Mouse (Mus musculus) naive thymus-derived CD4-positive, alpha-beta T cell, adult 2 months (primary cell): Measurements from ENCODE around the gene Mrps34.

Experiments used
- DNase-seq: peaks from one replicate; pipeline ENCODE4 v3.0.0-alpha.2; 2011; ENCODE audit warnings: low read depth

Gene Mrps34

DNA sequence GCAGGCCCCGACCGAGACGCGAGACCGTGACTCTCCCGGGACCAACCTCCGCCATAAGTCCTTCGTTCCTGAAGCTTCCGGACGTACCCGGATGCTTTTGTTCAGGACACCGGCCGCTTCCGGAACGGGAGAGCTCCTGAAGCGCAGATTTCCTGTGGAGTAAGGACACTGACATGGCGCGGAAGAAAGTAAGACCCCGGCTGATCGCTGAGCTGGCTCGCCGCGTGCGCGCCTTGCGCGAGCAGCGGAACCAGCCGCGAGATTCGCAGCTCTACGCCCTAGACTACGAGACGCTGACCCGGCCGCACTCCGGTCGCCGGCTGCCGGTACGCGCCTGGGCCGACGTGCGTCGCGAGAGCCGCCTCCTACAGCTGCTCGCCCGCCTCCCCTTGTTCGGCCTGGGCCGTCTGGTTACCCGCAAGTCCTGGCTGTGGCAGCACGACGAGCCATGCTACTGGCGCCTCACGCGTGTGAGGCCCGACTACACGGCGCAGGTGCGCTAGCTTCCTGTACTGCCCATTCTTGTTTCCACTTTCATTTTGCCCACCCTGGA lies at the start of gene Mrps34, which contains the start of gene Eme2:
Gene Mrps34, plus strand, starts transcription at position 122 of the 553 bp plus-strand sequence.
Gene Eme2, minus strand, starts transcription at position 93 of the 553 bp plus-strand sequence.
- peak; percentile 82 for DNase-seq

DNA sequence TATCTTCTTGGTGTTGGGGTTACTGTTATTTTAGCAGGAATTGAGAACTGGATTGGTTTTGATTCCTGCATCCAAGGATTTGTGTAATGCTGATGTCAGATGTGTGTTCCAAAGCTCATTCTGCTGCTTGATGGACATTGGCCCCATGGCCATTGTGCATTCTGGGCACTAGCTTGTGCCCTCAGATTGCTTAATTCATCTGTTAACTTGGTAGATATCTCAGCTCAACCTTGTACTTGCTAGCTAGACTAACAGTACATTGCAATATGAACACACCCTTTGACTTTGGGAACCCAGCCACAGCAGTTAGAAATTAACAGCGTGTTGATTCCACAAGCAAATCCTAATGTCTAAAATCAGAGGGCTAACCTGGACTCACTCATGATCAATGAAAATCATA lies 47.5 kb upstream of the Mrps34 start:
- DNase-seq: no peak

DNA sequence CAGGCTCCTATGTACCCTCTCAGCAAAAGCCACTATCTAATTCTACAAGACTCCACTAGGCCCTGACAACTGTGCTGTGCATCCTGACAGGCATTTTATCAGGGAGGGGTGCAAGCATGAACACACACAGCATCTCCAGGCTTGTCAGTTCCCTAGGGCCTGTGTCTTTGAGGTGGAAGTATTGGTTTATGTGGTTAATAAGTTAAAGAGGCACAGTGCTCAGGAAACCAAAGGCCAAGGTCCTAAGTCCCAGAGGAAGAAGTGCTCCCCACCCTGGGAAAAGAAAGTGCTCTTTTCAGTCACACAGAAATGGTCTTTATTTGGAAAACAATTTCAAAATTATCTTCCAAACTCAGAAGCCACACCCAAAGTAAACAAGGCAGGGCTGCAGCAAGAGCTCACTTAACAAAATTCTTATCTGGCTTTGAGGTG lies 46.3 kb upstream of the Mrps34 start:
- DNase-seq: no peak

DNA sequence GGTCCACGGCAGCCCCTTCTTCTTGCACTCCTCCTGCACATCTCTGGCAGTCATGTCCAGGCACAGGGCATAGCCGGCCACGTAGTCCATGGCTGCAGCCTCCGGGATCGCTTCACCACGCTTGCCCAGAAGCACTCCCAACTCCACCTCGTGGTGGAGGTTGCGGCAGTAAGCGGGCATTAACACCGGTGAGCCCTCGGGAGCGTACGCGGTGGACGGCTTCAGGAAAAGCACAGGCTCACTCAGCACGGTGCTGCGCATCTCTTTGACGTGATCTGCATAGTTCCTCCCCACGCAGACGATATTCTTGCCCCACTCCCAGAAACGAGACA lies 45.2 kb upstream of the Mrps34 start:
- DNase-seq: no peak

DNA sequence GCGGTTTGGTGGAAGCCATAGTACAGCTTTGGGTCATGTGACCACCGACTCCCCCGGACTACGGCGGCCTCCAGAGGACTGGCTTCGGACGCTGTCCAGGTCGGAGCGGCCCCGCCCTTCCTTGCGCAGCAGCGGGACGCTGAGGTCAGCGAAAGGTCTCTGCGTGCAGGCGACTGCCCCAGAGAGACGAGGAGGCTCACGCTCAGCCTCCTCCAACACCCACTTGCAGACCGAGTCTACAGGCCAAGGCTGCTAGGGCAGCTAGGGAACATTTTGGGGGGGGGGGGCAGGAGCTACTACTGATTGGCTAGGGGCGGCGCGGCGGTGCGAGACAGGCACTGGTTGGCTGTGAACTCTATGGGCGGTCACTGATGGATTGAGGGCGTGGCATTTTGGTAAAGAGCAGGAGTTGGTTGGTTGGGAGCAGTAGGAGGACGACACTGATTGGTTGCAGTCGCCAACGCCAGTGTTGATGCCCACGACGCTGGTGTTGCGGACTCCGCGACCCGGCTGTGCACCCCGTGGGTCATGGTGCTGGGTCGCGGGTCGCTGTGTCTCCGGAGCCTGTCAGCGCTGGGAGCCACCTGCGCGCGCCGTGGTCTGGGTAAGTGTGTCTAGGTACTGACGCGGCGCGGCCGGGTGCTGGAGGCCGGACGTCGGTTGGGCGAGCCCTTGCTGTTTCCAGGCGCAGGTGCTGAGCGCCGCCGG lies 44.7 kb upstream of the Mrps34 start, which contains the start of gene Fahd1:
Gene Fahd1, minus strand, starts transcription at position 300 of the 708 bp plus-strand sequence.
- peak; percentile 97 for DNase-seq

DNA sequence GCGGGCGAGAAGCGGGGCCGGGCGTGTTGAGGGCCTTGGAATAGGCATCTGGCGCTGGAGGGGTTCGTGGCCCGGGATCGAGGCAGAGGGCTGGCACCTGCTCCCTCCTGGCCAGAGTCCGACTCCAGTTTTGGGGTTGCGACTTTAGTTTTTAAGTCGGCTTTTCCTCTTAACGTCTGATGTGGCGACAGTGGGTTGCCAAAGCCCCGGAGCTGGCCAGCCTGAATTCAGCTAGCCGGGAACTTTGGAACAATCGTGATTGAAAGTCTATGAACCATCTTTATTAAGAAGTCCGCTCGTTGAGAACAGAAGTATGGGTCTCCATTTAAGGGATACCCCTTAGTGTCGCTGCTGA lies 44.2 kb upstream of the Mrps34 start:
- no peak for DNase-seq

DNA sequence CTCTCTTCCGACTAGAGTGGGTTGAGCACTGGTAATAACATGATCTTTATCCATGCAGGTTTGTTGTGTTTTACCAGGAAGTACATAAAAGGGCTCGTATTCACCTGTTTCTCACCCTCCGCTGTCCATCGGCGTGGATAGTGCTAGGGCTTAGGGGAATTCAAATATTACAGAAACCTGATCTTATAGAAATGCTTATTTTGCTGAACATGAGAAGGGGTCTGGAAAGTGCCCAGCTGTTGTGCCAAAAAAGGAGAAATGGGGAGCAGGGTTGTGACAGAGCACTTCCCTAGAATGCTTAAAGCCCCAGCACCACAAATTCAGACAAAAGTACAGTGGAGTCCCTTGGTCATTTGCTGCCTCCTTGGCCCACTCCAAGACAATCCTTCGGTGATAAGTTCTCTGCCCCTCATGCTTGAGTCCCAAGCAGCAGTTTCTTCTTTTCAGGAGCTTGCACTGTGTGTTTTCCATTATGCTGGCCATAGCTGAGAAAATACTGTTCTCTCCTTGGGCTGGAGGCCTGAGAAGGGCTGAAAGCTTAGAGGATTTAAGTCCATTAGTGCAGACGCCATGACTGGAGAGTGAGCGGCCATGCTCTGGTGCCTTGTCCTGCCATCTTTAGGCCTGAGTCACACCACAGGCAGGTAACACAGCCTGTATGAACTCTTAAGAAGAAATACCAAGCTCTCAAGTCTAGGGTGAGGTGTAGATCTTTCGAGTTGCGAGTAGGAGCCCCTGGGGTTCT lies 43.4 kb upstream of the Mrps34 start:
- DNase-seq: peak; percentile 8

DNA sequence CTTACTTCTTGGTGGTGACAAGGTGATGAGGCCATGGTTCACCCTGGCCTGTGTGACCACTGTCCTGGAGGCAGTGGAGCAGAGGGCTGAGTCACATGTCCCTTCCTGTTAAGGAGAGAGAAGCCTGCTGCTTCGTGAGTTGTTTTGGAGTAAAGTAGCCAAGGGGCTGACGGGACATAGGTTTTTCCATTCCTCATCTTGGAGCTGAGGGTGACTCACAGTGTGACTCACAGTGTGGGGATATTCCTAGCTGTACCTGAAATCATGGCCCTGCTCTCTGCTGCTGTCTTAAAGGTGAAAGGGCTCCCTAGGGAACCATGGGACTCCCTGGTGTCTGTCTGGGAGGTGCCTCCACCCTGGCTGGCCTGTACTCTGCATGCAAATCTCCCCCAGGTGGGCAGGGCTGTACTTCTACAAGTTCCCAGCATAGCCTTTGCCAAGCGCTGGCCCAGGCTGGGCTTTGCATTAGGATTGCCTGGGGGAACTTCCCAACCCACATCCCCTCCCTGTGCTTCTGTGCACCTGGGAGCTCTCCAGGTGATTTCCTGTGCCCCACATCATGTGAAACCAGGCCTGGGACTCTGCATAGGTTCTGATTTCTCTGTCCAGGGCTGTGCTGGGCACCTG lies 39.0 kb upstream of the Mrps34 start:
- no peak for DNase-seq

DNA sequence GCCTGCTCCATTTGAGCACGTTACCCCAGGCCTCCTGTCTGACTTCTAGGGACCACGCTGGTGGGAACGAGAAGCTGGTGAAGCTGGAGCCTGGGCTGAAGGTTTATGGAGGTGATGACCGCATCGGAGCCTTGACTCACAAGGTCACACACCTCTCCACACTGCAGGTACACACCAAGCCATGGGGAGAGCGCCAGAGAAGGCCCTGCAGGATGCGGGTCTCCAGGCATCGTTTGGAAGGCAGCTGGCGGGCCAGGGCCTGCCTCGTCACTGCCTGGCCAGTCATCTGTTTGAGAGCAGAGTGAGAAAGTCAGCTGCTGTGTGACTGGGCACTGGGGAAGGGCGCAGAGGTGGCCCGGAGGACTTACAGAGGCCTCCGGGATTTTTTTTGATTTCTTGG lies 38.3 kb upstream of the Mrps34 start:
- DNase-seq: no peak

DNA sequence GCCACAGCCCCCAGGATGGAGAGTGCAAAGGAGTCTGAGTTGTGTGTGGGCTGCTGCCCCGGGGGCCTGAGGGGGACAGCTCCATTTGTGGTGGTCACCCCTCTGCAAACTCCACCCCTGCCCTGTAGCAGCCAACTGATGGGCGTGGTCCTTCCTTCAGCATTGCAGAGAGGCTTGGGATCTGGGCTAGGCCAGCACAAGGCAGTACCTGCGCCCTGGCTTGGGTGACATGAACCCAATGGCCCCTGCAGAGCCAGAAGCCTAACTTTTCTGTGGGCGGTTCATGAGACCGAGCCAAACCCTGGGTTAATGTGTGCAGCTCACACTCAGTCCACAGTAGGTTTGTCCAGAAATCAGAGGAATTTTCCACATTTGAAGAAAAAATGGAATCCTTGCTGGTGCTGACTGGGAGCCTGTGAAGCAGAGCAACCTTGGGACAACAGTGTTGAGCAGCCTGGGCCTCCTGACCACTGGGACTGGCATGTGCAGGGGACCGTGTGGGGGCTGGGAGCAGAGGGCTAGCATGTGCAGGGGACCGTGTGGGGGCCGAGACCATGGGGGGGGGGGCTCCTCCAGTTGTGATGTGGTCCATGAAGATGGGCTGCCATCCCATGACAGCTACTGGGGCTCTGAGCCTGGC lies 37.0 kb upstream of the Mrps34 start:
- no peak for DNase-seq

DNA sequence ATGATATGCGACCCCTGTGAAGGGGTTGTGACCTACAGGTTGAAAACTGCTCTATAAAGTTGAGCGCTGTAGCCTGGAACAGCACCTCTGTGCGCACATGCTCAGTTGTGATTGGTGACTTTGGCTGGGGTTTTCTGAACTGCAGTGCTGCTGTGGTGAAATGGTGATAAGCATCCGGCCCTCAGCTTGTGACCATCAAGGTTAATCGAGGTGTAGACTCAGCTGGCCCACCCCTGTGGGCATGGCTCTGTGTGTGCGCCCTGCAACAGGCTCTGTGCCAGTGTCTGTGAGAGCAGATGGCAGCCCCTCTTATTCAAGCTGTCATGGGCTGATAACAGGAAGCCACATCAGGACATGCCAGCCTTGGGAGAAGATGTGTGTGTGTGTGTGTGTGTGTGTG lies 35.9 kb upstream of the Mrps34 start:
- no peak for DNase-seq

DNA sequence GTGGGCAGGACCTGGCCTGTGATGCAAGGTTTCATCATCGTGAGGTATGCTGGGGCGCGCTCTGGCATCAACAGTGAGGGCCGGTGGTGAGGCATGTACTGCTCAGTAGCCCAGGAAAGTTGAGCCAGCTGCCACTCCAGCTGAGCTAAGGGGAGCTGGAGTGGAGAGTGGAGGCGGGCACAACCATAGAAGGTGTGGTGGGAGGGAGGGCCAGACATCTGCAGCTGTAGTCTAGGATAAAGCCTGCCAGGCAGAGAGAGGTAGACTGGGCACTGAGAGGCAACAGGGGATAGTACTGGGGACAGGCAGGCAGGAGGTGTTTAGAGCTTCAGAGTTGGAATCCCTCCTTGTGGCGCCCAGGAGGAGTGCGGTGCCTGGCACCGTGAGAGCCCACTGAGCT lies 34.8 kb upstream of the Mrps34 start:
- no peak for DNase-seq

DNA sequence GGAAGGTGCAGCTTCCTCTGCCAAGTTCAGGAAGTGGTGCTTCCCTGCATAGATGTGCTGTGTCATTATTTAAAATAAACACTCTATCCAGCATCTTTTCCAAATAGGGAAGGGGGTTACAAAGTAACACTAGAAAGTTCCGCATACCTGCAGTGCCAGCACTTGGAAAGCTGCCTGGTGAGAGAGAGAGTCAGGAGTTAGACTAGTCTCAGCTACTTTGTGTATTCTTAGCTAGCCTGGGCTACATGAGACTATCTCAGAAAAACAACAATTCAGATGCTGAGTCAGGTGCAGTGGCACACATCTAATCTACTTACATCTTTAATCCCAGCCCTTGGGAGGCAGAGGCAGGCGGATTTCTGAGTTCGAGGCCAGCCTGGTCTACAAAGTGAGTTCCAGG lies 33.1 kb upstream of the Mrps34 start:
- no peak for DNase-seq

DNA sequence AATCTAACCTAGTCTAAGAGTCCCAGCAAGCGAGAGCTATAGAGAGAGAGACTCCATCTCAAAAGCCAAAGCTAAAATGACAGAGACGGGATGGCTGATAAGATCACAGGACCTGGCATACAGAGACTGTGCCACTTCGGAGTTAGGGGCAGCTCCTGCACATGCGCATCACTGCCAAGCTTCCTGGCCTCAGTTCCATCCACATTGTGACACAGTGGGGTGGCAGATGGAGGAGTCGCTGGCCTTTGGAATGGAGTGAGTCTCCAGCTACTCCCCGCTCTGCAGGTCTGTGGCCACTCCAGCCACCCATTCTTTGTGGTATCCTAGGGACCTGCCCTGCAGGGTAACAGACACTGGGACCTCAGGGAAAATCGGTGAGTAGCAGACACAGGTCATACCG lies 29.1 kb upstream of the Mrps34 start, which contains the start of gene Igfals:
Gene Igfals, plus strand, starts transcription at position 222 of the 400 bp plus-strand sequence.
- DNase-seq: no peak

DNA sequence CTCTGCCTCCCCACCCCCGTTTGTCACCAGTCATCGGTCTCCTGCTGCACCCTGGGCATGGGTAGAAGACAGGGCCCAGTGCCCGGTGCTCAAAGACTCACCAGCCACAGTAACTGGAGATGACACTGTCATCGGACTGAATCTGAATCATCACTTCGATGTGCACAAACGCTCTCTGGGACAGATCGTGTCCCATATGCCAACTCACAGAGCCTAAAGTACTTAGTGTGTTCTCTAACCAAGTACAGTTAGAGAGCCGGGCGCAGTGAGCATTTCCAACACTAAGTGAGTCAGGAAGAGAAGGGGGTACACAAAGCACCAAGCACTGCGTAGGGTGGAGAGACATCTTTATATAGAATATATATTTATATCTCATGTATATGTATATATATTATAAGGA lies 27.0 kb upstream of the Mrps34 start:
- no peak for DNase-seq

DNA sequence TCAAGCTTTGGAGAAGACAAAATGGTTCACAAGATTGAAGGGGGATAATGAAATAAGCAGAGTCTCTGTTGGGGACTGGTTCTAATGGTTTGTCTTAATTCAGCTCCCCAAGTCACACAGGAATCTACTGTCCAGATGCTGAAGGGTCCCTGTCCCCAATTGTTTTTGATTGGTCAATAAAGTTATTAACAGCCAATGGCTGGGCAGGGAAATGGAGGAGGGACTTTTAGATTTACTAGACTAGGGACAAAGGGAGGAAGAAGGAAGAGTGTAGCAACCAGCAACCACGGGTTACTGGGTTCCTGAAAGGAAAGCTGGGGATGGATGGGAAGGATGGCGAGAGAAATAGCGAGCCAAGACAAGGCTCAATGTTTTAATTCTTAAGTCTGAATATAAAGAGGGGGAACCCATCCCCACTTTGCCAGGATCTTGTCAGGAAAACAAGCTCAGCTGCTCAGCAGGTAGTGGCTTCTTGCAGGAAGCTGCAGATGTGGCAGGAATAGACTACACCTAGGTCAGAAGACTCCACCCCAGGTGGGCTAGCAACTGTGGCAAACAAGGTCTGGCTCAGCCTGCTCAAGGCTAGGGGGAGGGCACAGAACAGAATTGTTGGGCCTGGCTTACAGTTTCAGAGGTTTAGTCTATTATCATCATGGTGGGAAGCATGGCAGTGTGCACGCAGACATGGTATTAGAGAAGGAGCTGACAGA lies 21.1 kb upstream of the Mrps34 start:
- DNase-seq: no peak

DNA sequence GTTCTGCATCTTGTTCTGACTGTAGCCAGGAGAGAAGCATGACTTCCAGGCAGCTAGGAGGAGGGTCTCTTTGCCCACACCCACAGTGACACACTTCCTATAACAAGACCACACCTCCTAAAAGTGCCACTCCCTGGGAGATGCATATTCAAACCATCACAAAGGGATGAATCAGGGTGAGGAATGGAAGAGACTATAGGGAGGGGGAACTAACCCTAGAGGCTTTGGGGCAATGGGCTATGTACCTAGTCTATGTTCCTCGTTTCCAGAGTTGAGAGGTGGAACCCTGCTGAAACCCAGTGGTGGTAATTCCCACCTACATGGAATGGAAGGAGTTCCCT lies 20.5 kb upstream of the Mrps34 start:
- DNase-seq: no peak

DNA sequence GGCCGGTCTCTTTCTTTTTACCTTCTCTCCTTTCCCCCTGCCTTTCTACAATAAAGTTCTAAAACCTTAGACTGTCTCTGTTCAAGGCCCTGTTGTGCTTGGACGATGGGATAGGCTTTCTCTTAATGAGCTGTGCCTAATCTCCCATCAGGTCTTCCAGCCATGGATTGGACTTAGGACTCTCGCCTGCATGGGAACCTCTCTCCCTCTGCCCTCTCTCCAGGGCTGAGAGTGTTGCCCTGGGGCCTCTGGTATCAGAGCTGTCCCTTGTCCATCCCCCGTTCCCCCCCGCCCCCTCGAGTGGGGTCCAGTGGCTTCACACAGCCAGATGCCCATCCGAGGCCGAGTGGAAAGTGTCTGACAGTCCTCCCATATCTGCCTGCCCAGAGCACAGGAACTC lies 19.9 kb upstream of the Mrps34 start:
- DNase-seq: no peak

DNA sequence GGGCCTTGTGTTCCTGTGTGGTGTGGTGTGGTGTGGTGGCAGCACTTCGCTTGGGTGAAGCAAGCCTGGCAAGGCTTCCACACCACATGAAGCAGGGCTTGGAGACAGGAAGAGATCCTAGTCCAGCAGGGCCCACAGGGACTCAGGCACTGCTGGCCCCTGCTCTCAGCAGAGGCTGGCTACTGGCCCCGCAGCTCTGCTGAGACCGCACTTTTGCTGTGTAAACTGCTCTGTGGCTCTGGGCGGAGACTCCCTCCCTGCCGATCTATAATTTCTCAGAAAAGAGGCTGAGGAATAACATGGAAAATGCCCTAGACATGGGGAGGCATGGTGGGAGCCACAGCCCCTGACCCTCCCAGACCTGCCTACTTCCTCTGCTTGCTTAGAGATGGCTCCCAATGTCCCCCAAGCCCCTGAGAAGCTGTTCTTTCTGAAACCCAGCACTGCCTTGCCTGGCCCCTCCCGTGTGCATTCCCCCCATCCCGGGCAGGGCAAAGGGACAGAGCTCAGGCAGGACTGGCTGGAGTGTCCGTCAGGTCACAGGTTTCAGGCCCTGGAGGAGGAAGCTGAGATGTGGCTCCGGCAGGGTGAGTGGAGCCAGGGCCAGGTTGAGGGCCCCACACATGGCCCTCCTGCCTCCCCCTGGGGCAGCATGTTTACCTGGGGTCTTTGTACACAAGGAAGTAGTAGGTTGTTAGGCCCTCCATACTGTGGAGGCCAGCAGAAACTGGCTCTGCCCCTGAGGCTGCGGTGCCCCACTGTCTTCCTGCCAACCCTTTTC lies 17.4 kb upstream of the Mrps34 start:
- no peak for DNase-seq

DNA sequence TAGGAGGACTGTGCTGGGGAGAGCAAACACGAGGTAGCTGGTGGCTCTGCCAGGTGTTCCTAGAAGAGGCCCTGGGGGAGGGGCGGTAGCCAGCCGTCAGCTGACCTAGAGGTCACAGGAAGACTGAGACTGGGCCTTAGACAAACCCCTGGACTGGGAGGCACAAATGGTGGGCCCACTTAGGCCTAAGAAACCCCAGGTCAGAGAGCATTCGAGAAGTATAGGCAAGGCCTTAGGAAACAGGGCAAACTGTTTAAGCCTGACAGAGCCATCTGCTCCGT lies 16.9 kb upstream of the Mrps34 start:
- DNase-seq: no peak

DNA sequence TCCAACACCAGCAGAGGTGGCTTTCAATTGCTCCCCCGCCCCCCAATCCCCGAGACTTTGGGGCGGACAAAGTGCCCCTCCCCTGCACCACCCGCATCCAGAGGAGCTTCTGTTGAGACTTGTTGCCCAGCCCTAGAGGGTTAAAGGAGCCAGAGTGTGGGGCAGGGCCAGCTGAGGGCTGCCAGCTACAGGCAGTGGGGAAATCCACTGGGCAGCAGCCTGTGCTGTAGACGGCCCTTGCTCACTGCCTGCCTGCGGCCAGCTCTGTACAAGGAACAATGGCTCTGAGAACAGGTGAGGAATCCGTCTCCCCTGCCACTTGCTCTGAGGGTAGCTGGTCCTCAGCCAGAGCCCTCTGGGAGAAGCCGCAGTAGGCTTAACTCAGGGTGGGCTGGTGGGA lies 16.4 kb upstream of the Mrps34 start:
- no peak for DNase-seq
